Mouse (Mus musculus) embryonic facial prominence, embryonic 15.5 days (tissue): ENCODE results near the gene P2rx6. TPM values are rescaled to one million over a fixed set of nuclear protein-coding genes. Genes with fewer than 3 reads are reported as not detected.

Experiments
- polyA plus RNA-seq: library from polyadenylated mRNA; unstranded; fragments of >200 nt; fragmentation: Nextera tagmentation; extraction: Ambion mirVana; gene quantifications from 2 replicates; pipeline ENCODE4 v1.2.1, GENCODE M21; 2015

P2rx6 gene
- polyA plus RNA-seq, 1 experiment from 2014 or later = 0.99 TPM

Other genes with a start within 250 kb of the P2rx6 start
- 0.31 and 0.59 TPM in 2 replicates for gene Serpind1, start 230.5 kb upstream of the P2rx6 start, polyA plus RNA-seq
- 17.0 and 17.9 TPM in 2 replicates for gene Snap29, start 155.9 kb upstream of the P2rx6 start, polyA plus RNA-seq
- 29.4 and 29.5 TPM in 2 replicates for gene Pi4ka, start 155.6 kb upstream of the P2rx6 start, polyA plus RNA-seq
- gene Crkl, start 109.9 kb upstream of the P2rx6 start, polyA plus RNA-seq = 73.1 and 74.1 TPM in 2 replicates
- 2.1 and 4.3 TPM in 2 replicates for gene Aifm3, start 72.3 kb upstream of the P2rx6 start, polyA plus RNA-seq
- 89.9 and 91.4 TPM in 2 replicates for gene Lztr1, start 53.2 kb upstream of the P2rx6 start, polyA plus RNA-seq
- 65.4 and 69.5 TPM in 2 replicates for gene Thap7, start 30.7 kb upstream of the P2rx6 start, polyA plus RNA-seq
- 3.1 and 7.8 TPM in 2 replicates for gene Lrrc74b, start 638 bp upstream of the P2rx6 start, polyA plus RNA-seq
- 8.6 and 9.4 TPM in 2 replicates for gene Slc7a4, start 21.3 kb downstream of the P2rx6 start, polyA plus RNA-seq
- gene Smpd4, start 57.5 kb downstream of the P2rx6 start, polyA plus RNA-seq = 28.1 and 32.5 TPM in 2 replicates
- gene Ccdc74a, start 84.6 kb downstream of the P2rx6 start, polyA plus RNA-seq = 15.4 and 15.9 TPM in 2 replicates
- gene Med15, start 171.0 kb downstream of the P2rx6 start, polyA plus RNA-seq = 45.9 and 54.6 TPM in 2 replicates
- gene Klhl22, start 197.7 kb downstream of the P2rx6 start, polyA plus RNA-seq = 91.5 and 93.4 TPM in 2 replicates
- gene Scarf2, start 235.4 kb downstream of the P2rx6 start, polyA plus RNA-seq = 40.7 and 43.4 TPM in 2 replicates